Comparison of ENCODE assay signal across 9 mouse cellular contexts in genomic region chr10:61273844-61274215, GRCm38 (mm10). TPM values are rescaled to one million over a fixed set of nuclear protein-coding genes. Genes with fewer than 3 reads are reported as not detected.
DNase-seq lines count a peak whose midpoint lies in the region; ATAC-seq and TF ChIP-seq lines count a peak whose summit lies in the region.
"Had no signal": no experiment of that assay in that cellular context is flagged by ENCODE, and none has a peak within 500 bp of the region (broad histone marks: within the 10 kb centered on the region; RNA-seq: fewer than 3 reads in every experiment).

No protein-coding gene starts in this region.

- no peak for TF ChIP-seq CTCF in forebrain, postnatal 0 days (IDR thresholded peaks at IDR 0.05; ENCODE audit: low read depth)

- no peaks in the 10 kb centered on the region for H3K9me3 ChIP-seq in kidney, embryonic 15.5 days (replicated peaks)
- H3K9me3 ChIP-seq in forebrain, postnatal 0 days (ENCODE audit: low read length) = no peaks in the 10 kb centered on the region
- H3K9me3 ChIP-seq in hindbrain, embryonic 12.5 days (replicated peaks) = no peaks in the 10 kb centered on the region

- H3K4me2 ChIP-seq in kidney, embryonic 15.5 days = peak overlapping the region; percentile 96
- H3K4me2 ChIP-seq in forebrain, postnatal 0 days (ENCODE audit: low read depth) = peak overlapping the region; percentile 96
- peak overlapping the region; percentile 99 for H3K4me2 ChIP-seq in hindbrain, embryonic 12.5 days (replicated peaks)

- peak overlapping the region; percentile 60 for H3K4me3 ChIP-seq in kidney, embryonic 15.5 days (replicated peaks)
- peak overlapping the region; percentile 55 for H3K4me3 ChIP-seq in forebrain, postnatal 0 days (ENCODE audit: low read depth, low read length)
- H3K4me3 ChIP-seq in hindbrain, embryonic 12.5 days = peak overlapping the region; percentile 54
- H3K4me3 ChIP-seq: erythroblast, embryonic 14.5 days had no signal

- peaks cover 43% of the 10 kb centered on the region for H3K4me1 ChIP-seq in kidney, embryonic 15.5 days
- no peaks in the 10 kb centered on the region for H3K4me1 ChIP-seq in forebrain, postnatal 0 days (ENCODE audit: insufficient read depth)
- peaks cover 13% of the 10 kb centered on the region; the same call in 1 of the 2 replicates for H3K4me1 ChIP-seq in hindbrain, embryonic 12.5 days

- no peak overlapping the region for H3K9ac ChIP-seq in kidney, embryonic 15.5 days
- peak overlapping the region; percentile 47; the same call in 1 of the 2 replicates for H3K9ac ChIP-seq in forebrain, postnatal 0 days
- H3K9ac ChIP-seq in hindbrain, embryonic 12.5 days = no peak overlapping the region

- H3K27ac ChIP-seq in kidney, embryonic 15.5 days = peak overlapping the region; percentile 41; the same call in 1 of the 2 replicates
- H3K27ac ChIP-seq in forebrain, postnatal 0 days (ENCODE audit: low read depth, low read length) = no peak overlapping the region
- H3K27ac ChIP-seq in hindbrain, embryonic 12.5 days = no peak overlapping the region

- DNase-seq in kidney, postnatal 10 days = no peak
- DNase-seq in forebrain, postnatal 0 days = no peak
- DNase-seq in lung, postnatal 14 days = peak; percentile 43
- no peak for DNase-seq in c-Kit-positive CD71-positive TER-119-positive erythroid progenitor cells, embryonic 14.5 days (ENCODE audit: low spot score)
- DNase-seq in spleen, postnatal 36 days (ENCODE audit: low spot score in 2 of 2) = no peak

- peaks cover 20% of the 10 kb centered on the region for H3K27me3 ChIP-seq in kidney, embryonic 15.5 days
- H3K27me3 ChIP-seq in forebrain, postnatal 0 days (ENCODE audit: insufficient read depth, low read length) = no peaks in the 10 kb centered on the region
- H3K27me3 ChIP-seq in hindbrain, embryonic 12.5 days = peaks cover 36% of the 10 kb centered on the region

- 56% methylated on average over 7 of the region's 7 CpGs for WGBS in kidney, embryonic 15.5 days
- 37% methylated on average over 7 of the region's 7 CpGs for WGBS in forebrain, postnatal 0 days
- 42% methylated on average over 7 of the region's 7 CpGs for WGBS in hindbrain, embryonic 12.5 days

- no peak for ATAC-seq in kidney, embryonic 15.5 days (replicated peaks; ENCODE audit: low FRiP score)
- ATAC-seq in forebrain, postnatal 0 days = no peak
- peak; percentile 11; the same call in 1 of the 2 replicates for ATAC-seq in hindbrain, embryonic 12.5 days (ENCODE audit: low FRiP score)
- no peak for ATAC-seq in inflammation-experienced regulatory T-cells, adult 6 months

- H3K36me3 ChIP-seq in kidney, embryonic 15.5 days = no peaks in the 10 kb centered on the region
- no peaks in the 10 kb centered on the region for H3K36me3 ChIP-seq in forebrain, postnatal 0 days (ENCODE audit: insufficient read depth)
- H3K36me3 ChIP-seq in hindbrain, embryonic 12.5 days = no peaks in the 10 kb centered on the region

RNA-seq across cellular contexts. Expression of gene Adamts14, which starts 0.6 kb away (rescaled TPM):
- polyA plus RNA-seq in kidney, embryonic 15.5 days (2015; fragmentation: Nextera tagmentation; extraction: Ambion mirVana) = 1.3 and 1.9 TPM in 2 replicates
- 0.54 and 1.0 TPM in 2 replicates for total RNA-seq in forebrain, postnatal 0 days (2014; rRNA removed)
- 0.18 and 0.22 TPM in 2 replicates for polyA plus RNA-seq in forebrain, postnatal 0 days (2015; fragmentation: Nextera tagmentation; extraction: Ambion mirVana)
- polyA plus RNA-seq in hindbrain, embryonic 12.5 days (2016; fragmentation: Nextera tagmentation; extraction: Ambion mirVana) = 0.72 and 0.85 TPM in 2 replicates
- not detected for polyA plus RNA-seq in inflammation-experienced regulatory T-cells, adult 6 months (2017; shearing (Covaris generic))
- polyA plus RNA-seq: erythroblast, embryonic 14.5 days had no signal

RNA-seq across cellular contexts. Expression of gene Prf1, which starts 23.8 kb away (rescaled TPM):
- not detected in 2 replicates for polyA plus RNA-seq in kidney, embryonic 15.5 days (2015; fragmentation: Nextera tagmentation; extraction: Ambion mirVana)
- not detected in 2 replicates for total RNA-seq in forebrain, postnatal 0 days (2014; rRNA removed)
- not detected in 2 replicates for polyA plus RNA-seq in forebrain, postnatal 0 days (2015; fragmentation: Nextera tagmentation; extraction: Ambion mirVana)
- not detected in 2 replicates for polyA plus RNA-seq in hindbrain, embryonic 12.5 days (2016; fragmentation: Nextera tagmentation; extraction: Ambion mirVana)
- polyA plus RNA-seq in inflammation-experienced regulatory T-cells, adult 6 months (2017; shearing (Covaris generic)) = 10 to 100 TPM in 1 of 3 experiments, 1 to 10 TPM in 2; 5.3 to 31.6 (median 6.0) TPM
- polyA plus RNA-seq: erythroblast, embryonic 14.5 days had no signal
